Mouse (Mus musculus) CH12.LX (cell line): ENCODE results near the gene Fhl3. TPM values are rescaled to one million over a fixed set of nuclear protein-coding genes. Genes with fewer than 3 reads are reported as not detected.
A peak's percentile ranks its signal among the peaks of the same experiment; 100 is the strongest.

Experiments used
- DNase-seq: peaks from one replicate; pipeline ENCODE4 v3.0.0-alpha.2; 2013; ENCODE audit errors: extremely low read depth
- H3K27ac ChIP-seq: 2 replicates; pipeline ENCODE4 v1.5.1; 2012; ENCODE audit warnings: low read depth, mild to moderate bottlenecking, control low read depth, moderate library complexity; ENCODE audit not compliant: insufficient read depth
- H3K27me3 ChIP-seq: replicated peaks from 2 replicates; pipeline ENCODE3; 2012; ENCODE audit warnings: inconsistent platforms
- H3K36me3 ChIP-seq, 2 experiments: replicated peaks in 1 of 2; 2 replicates each; pipeline versions ENCODE3 to v1.6.1; 2012; ENCODE audit warnings: inconsistent platforms in 1 of 2, low read length in 1 of 2, mild to moderate bottlenecking in 1 of 2, mixed read lengths in 1 of 2, moderate library complexity in 1 of 2; ENCODE audit not compliant: control insufficient read depth in 1 of 2, insufficient read depth in 1 of 2
- H3K4me1 ChIP-seq, 2 experiments: 2 replicates each; pipeline ENCODE4 v1.6.1; 2012; ENCODE audit warnings: inconsistent platforms in 1 of 2, moderate library complexity in 1 of 2; ENCODE audit not compliant: insufficient read depth in 2 of 2, control insufficient read depth in 1 of 2
- H3K4me2 ChIP-seq: 2 replicates; pipeline ENCODE4 v1.6.1; 2012; ENCODE audit warnings: low read depth, mild to moderate bottlenecking, control low read depth; ENCODE audit not compliant: poor library complexity, insufficient read depth, severe bottlenecking
- H3K4me3 ChIP-seq, 3 experiments: fragments of 150-350 bp in 1 of 3; sonication (generic) in 1 of 3; replicated peaks in 1 of 3; 2 replicates each; pipeline versions ENCODE3 to v1.5.1; 2011 to 2012; ENCODE audit warnings: low read depth in 2 of 3, low read length in 2 of 3, mild to moderate bottlenecking in 2 of 3, moderate library complexity in 2 of 3, control low read depth in 1 of 3, improper control_type of control experiment in 1 of 3, inconsistent platforms in 1 of 3, mixed read lengths in 1 of 3; ENCODE audit not compliant: poor library complexity in 1 of 3
- H3K79me2 ChIP-seq: replicated peaks from 2 replicates; pipeline ENCODE4 v1.6.1; 2012; ENCODE audit warnings: mild to moderate bottlenecking, moderate library complexity; ENCODE audit not compliant: control insufficient read depth, poor library complexity, insufficient read depth, severe bottlenecking; ENCODE audit errors: extremely low read depth
- H3K9ac ChIP-seq: 2 replicates; pipeline ENCODE4 v1.6.1; 2012; ENCODE audit warnings: low read depth, mild to moderate bottlenecking, control low read depth, moderate library complexity; ENCODE audit not compliant: insufficient read depth
- H3K9me3 ChIP-seq: replicated peaks from 2 replicates; pipeline ENCODE3; 2012; ENCODE audit warnings: low read length, inconsistent platforms, mixed read lengths
- BHLHE40 ChIP-seq: IDR thresholded peaks from 2 replicates; pipeline ENCODE4 v1.6.1; 2011; ENCODE audit warnings: mild to moderate bottlenecking, low read depth, low read length, improper control_type of control experiment
- CHD1 ChIP-seq: IDR thresholded peaks from 2 replicates; pipeline ENCODE4 v1.6.1; 2012; ENCODE audit warnings: low read depth, low read length, improper control_type of control experiment, inconsistent platforms
- CHD2 ChIP-seq: IDR thresholded peaks from 2 replicates; pipeline ENCODE4 v1.6.1; 2011; ENCODE audit warnings: low read length, improper control_type of control experiment
- CTCF ChIP-seq, 2 experiments: IDR thresholded peaks in 1 of 2; conservative IDR thresholded peaks in 1 of 2; 2 replicates each; pipeline ENCODE4 v1.5.1; 2011 to 2012; ENCODE audit warnings: low read depth in 2 of 2, low read length in 2 of 2, improper control_type of control experiment in 1 of 2, inconsistent platforms in 1 of 2, mild to moderate bottlenecking in 1 of 2, moderate library complexity in 1 of 2
- E2F4 ChIP-seq: IDR thresholded peaks from 2 replicates; pipeline ENCODE4 v1.6.1; 2011; ENCODE audit warnings: low read depth, low read length, improper control_type of control experiment; ENCODE audit not compliant: insufficient replicate concordance
- ELF1 ChIP-seq: IDR thresholded peaks from 2 replicates; pipeline ENCODE4 v1.6.1; 2014; ENCODE audit warnings: low read depth, mild to moderate bottlenecking, inconsistent platforms, low read length, improper control_type of control experiment
- EP300 ChIP-seq: IDR thresholded peaks from 2 replicates; pipeline ENCODE4 v1.6.1; 2011; ENCODE audit warnings: low read length, improper control_type of control experiment
- ETS1 ChIP-seq: conservative IDR thresholded peaks from 2 replicates; pipeline ENCODE4 v1.6.1; 2012; ENCODE audit warnings: low read depth, mild to moderate bottlenecking, inconsistent platforms, low read length, improper control_type of control experiment, moderate library complexity
- GABPA ChIP-seq: IDR thresholded peaks from 2 replicates; pipeline ENCODE4 v1.6.1; 2012; ENCODE audit warnings: low read depth, low read length, improper control_type of control experiment, inconsistent platforms; ENCODE audit not compliant: insufficient replicate concordance
- HCFC1 ChIP-seq: IDR thresholded peaks from 2 replicates; pipeline ENCODE4 v1.6.1; 2012; ENCODE audit warnings: low read depth, mild to moderate bottlenecking, inconsistent platforms, low read length, improper control_type of control experiment
- IRF4 ChIP-seq: IDR thresholded peaks from 2 replicates; pipeline ENCODE4 v1.6.1; 2014; ENCODE audit warnings: low read depth, mild to moderate bottlenecking, inconsistent platforms, low read length, improper control_type of control experiment
- JUND ChIP-seq: conservative IDR thresholded peaks from 2 replicates; pipeline ENCODE4 v1.6.1; 2011; ENCODE audit warnings: low read depth, low read length, improper control_type of control experiment
- KAT2A ChIP-seq: IDR thresholded peaks from 2 replicates; pipeline ENCODE4 v1.6.1; 2012; ENCODE audit warnings: low read length, improper control_type of control experiment, inconsistent platforms; ENCODE audit not compliant: insufficient replicate concordance
- MAFK ChIP-seq: IDR thresholded peaks from 2 replicates; pipeline ENCODE4 v1.6.1; 2011; ENCODE audit warnings: low read length, improper control_type of control experiment; ENCODE audit not compliant: insufficient replicate concordance
- MAX ChIP-seq: IDR thresholded peaks from 2 replicates; pipeline ENCODE4 v1.6.1; 2011; ENCODE audit warnings: low read length, improper control_type of control experiment
- MAZ ChIP-seq: IDR thresholded peaks from 2 replicates; pipeline ENCODE4 v1.6.1; 2012; ENCODE audit warnings: low read depth, mild to moderate bottlenecking, inconsistent platforms, low read length, improper control_type of control experiment, moderate library complexity
- MEF2A ChIP-seq: IDR thresholded peaks from 2 replicates; pipeline ENCODE4 v1.6.1; 2014; ENCODE audit warnings: low read depth, mild to moderate bottlenecking, inconsistent platforms, low read length, improper control_type of control experiment, borderline replicate concordance
- MXI1 ChIP-seq: IDR thresholded peaks from 2 replicates; pipeline ENCODE4 v1.6.1; 2011; ENCODE audit warnings: mild to moderate bottlenecking, low read depth, low read length, improper control_type of control experiment
- MYC ChIP-seq: IDR thresholded peaks from 2 replicates; pipeline ENCODE4 v1.6.1; 2011; ENCODE audit warnings: low read depth, mild to moderate bottlenecking, improper control_type of control experiment, low read length
- NELFE ChIP-seq: IDR thresholded peaks from 2 replicates; pipeline ENCODE4 v1.6.1; 2011; ENCODE audit warnings: low read depth, low read length, improper control_type of control experiment
- NRF1 ChIP-seq: IDR thresholded peaks from 2 replicates; pipeline ENCODE4 v1.6.1; 2014; ENCODE audit warnings: low read depth, mild to moderate bottlenecking, inconsistent platforms, low read length, improper control_type of control experiment, moderate library complexity
- PAX5 ChIP-seq: IDR thresholded peaks from 2 replicates; pipeline ENCODE4 v1.6.1; 2012; ENCODE audit warnings: low read length, inconsistent platforms, mixed read lengths
- POLR2AphosphoS2 ChIP-seq: IDR thresholded peaks from 2 replicates; pipeline ENCODE4 v1.6.1; 2011; ENCODE audit warnings: low read depth, low read length, improper control_type of control experiment
- RAD21 ChIP-seq: IDR thresholded peaks from 2 replicates; pipeline ENCODE4 v1.6.1; 2011; ENCODE audit warnings: low read depth, mild to moderate bottlenecking, low read length, improper control_type of control experiment, moderate library complexity
- RCOR1 ChIP-seq: conservative IDR thresholded peaks from 2 replicates; pipeline ENCODE4 v1.6.1; 2012; ENCODE audit warnings: low read depth, mild to moderate bottlenecking, inconsistent platforms, low read length, improper control_type of control experiment
- SIN3A ChIP-seq: IDR thresholded peaks from 2 replicates; pipeline ENCODE4 v1.6.1; 2012; ENCODE audit warnings: low read length, improper control_type of control experiment, inconsistent platforms
- TBP ChIP-seq: conservative IDR thresholded peaks from 2 replicates; pipeline ENCODE4 v1.6.1; 2011; ENCODE audit warnings: low read depth, low read length, improper control_type of control experiment
- TCF12 ChIP-seq: IDR thresholded peaks from 2 replicates; pipeline ENCODE4 v1.6.1; 2014; ENCODE audit warnings: low read depth, mild to moderate bottlenecking, inconsistent platforms, low read length, improper control_type of control experiment
- UBTF ChIP-seq: IDR thresholded peaks from 2 replicates; pipeline ENCODE4 v1.6.1; 2012; ENCODE audit warnings: low read depth, mild to moderate bottlenecking, inconsistent platforms, low read length, improper control_type of control experiment, moderate library complexity
- USF1 ChIP-seq: IDR thresholded peaks from 2 replicates; pipeline ENCODE4 v1.6.1; 2014; ENCODE audit warnings: low read depth, mild to moderate bottlenecking, inconsistent platforms, low read length, improper control_type of control experiment
- ZKSCAN1 ChIP-seq: IDR thresholded peaks from 2 replicates; pipeline ENCODE4 v1.6.1; 2012; ENCODE audit warnings: low read depth, inconsistent platforms, low read length, improper control_type of control experiment, borderline replicate concordance
- ZMIZ1 ChIP-seq: IDR thresholded peaks from 2 replicates; pipeline ENCODE4 v1.6.1; 2012; ENCODE audit warnings: low read depth, mild to moderate bottlenecking, inconsistent platforms, low read length, improper control_type of control experiment
- dilution Hi-C: fragments of 300-500 bp; cut with MboI; formaldehyde crosslinking; loops from 2 replicates; pipeline ENCODE4 v1.14.3; 2020; ENCODE audit warnings: low sequenced_read_pairs; ENCODE audit not compliant: extremely low pct_unique_long_range_greater_than_20kb, extremely low pct_ligation_motif_present
- in situ Hi-C: fragments of 300-500 bp; cut with MboI; formaldehyde crosslinking; loops from 3 replicates; pipeline ENCODE4 v1.14.3; 2019; ENCODE audit warnings: low sequenced_read_pairs, low pct_ligation_motif_present, low pct_unique_long_range_greater_than_20kb, mixed read lengths
- polyA plus RNA-seq: library from polyadenylated mRNA; unstranded; fragments of >175 nt; gene quantifications from 2 replicates; pipeline ENCODE4 v1.2.1, GENCODE M21; 2012; ENCODE audit warnings: low read depth; ENCODE audit not compliant: insufficient read length
- total RNA-seq, 2 experiments: library from RNA; depleted of rRNA; stranded (reverse); fragments of 300-350 nt in 1 of 2; fragments of >200 nt in 1 of 2; gene quantifications; 2 replicates each; pipeline ENCODE4 v1.2.3; 2012 to 2014

Gene Fhl3
- total and polyA plus RNA-seq, 3 experiments, result 4.1 to 20.8 (median 10.8) TPM

GRCm38 (mm10) chr4:124708518-124709477, 8.3 kb downstream of the Fhl3 start (continued):
- TF ChIP-seq MYC (peak; percentile 67; the same call in 1 of the 2 replicates), E2F4 (no peak), NELFE (peak; percentile 54), UBTF (peak; percentile 55; the same call in 1 of the 2 replicates), TCF12 (peak; percentile 79), KAT2A (no peak), CHD1 (no peak), IRF4 (peak; percentile 61), TBP (peak; percentile 39; the same call in 1 of the 2 replicates)

DNA sequence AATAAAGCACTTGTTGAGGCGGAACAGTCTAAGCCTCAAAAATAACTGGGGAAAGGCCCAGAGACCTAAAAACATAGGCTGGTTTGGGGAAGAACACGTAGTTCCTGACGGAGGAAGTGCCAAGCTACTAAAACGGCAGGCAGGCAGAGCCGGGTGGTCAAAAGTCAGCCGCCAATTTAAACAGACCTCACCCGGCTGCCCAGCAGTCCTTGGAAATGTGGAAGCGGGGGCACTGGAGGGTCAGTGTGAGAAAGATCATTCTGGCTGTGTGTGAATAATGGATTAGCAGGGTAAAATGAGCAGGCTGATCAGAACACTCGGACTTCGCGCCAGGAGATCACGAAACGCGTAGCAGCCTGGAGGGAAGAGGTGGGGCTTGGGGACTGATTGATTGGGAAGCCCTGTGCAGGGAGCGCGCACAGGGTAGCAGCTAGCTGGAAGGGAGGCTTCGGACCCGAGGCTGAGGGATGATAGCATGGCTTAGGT, 9.5 kb downstream of the Fhl3 start:
- Histone ChIP-seq H3K4me3 (peak overlapping the region; percentile 24 to 49 (median 47)), H3K79me2 (peaks cover 3% of the 10 kb centered on the region), H3K4me1 (peaks cover 24 to 59% of the 10 kb centered on the region in 2 experiments), H3K9ac (peak overlapping the region; percentile 46; the same call in 1 of the 2 replicates), H3K27me3 (no peaks in the 10 kb centered on the region), H3K4me2 (peak overlapping the region; percentile 58), H3K9me3 (no peaks in the 10 kb centered on the region), H3K36me3 (peaks cover 17 to 24% of the 10 kb centered on the region in 2 experiments), H3K27ac (peak overlapping the region; percentile 90)
- dilution Hi-C loops (no loop called here), in situ Hi-C loops (loop anchor here (10.0 kb wide), 1 partner anchor 355 kb away; the partner anchor contains the start of genes Dnali1 and Snip1)
- DNase-seq, result peak; percentile 59
- TF ChIP-seq HCFC1 (0 out of 2 replicates have a peak, but pooled peaks have one; percentile 24), EP300 (no peak), UBTF (no peak), TCF12 (peak; percentile 49; the same call in 1 of the 2 replicates), CHD2 (no peak), MAFK (no peak), NRF1 (no peak), ELF1 (no peak), JUND (no peak), SIN3A (no peak), TBP (0 out of 2 replicates have a peak, but pooled peaks have one; percentile 18), CHD1 (no peak), NELFE (peak; percentile 51; the same call in 1 of the 2 replicates), ZMIZ1 (no peak; the same call in 1 of the 2 replicates), MAZ (no peak), MXI1 (peak; percentile 36; the same call in 1 of the 2 replicates), GABPA (no peak), RCOR1 (no peak), ETS1 (no peak; the same call in none of the 2 replicates), PAX5 (no peak), IRF4 (0 out of 2 replicates have a peak, but pooled peaks have one; percentile 11), MYC (0 out of 2 replicates have a peak, but pooled peaks have one; percentile 16), MEF2A (0 out of 2 replicates have a peak, but pooled peaks have one; percentile 40), CTCF (conservative IDR thresholded peaks at IDR 0.05 in 1 of 2, IDR thresholded peaks at IDR 0.05 in 1 of 2; ENCODE audit: low read depth in 2 of 2, low read length in 2 of 2) (no peak), BHLHE40 (no peak; the same call in 1 of the 2 replicates), RAD21 (no peak), ZKSCAN1 (no peak), POLR2AphosphoS2 (no peak; the same call in 1 of the 2 replicates), MAX (peak; percentile 66; the same call in 1 of the 2 replicates), KAT2A (no peak), USF1 (no peak)
